Mouse (Mus musculus) urinary bladder, postnatal 36 days (tissue): ENCODE results near the gene Krtcap2.
A peak's percentile ranks its signal among the peaks of the same experiment; 100 is the strongest.

Source experiments
- DNase-seq, 2 experiments: peaks; one replicate each; pipeline ENCODE4 v3.0.0; 2022; ENCODE audit warnings: low spot score in 2 of 2, mixed read lengths in 1 of 2

Krtcap2 gene

GRCm38 (mm10) chr3:89280606-89281511 is 35.1 kb downstream of the Krtcap2 start, which contains the start of gene Efna1:
Gene Efna1 (minus strand): TSS chr3:89281142.
- DNase-seq, result peak; percentile 64 to 68

- DNase-seq, result peak; percentile 80 to 88
Observed at GRCm38 (mm10) chr3:89281579-89282290, 36.0 kb downstream of the Krtcap2 start.

GRCm38 (mm10) chr3:89282291-89282643 is 36.5 kb downstream of the Krtcap2 start:
- DNase-seq, result no peak

GRCm38 (mm10) chr3:89284261-89284660 is 38.5 kb downstream of the Krtcap2 start:
- DNase-seq, result no peak

GRCm38 (mm10) chr3:89285526-89285925 is 39.8 kb downstream of the Krtcap2 start:
- DNase-seq, result no peak

GRCm38 (mm10) chr3:89287286-89287685 is 41.5 kb downstream of the Krtcap2 start:
- no peak for DNase-seq

- DNase-seq, result no peak
Observed at GRCm38 (mm10) chr3:89288503-89288928, 42.8 kb downstream of the Krtcap2 start.

- no peak for DNase-seq
Observed at GRCm38 (mm10) chr3:89291874-89292273, 46.1 kb downstream of the Krtcap2 start.

GRCm38 (mm10) chr3:89292303-89292702 is 46.5 kb downstream of the Krtcap2 start:
- DNase-seq, result no peak

GRCm38 (mm10) chr3:89293247-89293918 is 47.6 kb downstream of the Krtcap2 start:
- no peak for DNase-seq

- DNase-seq, result no peak
Observed at GRCm38 (mm10) chr3:89294195-89294594, 48.4 kb downstream of the Krtcap2 start.

GRCm38 (mm10) chr3:89295685-89296230 is 50.0 kb downstream of the Krtcap2 start:
- DNase-seq, result no peak

- DNase-seq, result no peak
Observed at GRCm38 (mm10) chr3:89296761-89297396, 51.1 kb downstream of the Krtcap2 start.

GRCm38 (mm10) chr3:89298908-89299307 is 53.1 kb downstream of the Krtcap2 start:
- no peak for DNase-seq

- no peak for DNase-seq
Observed at GRCm38 (mm10) chr3:89299499-89299898, 53.7 kb downstream of the Krtcap2 start.
